Mouse (Mus musculus) lung, adult 2 months (tissue): ENCODE measurements around the gene Lax1.

Experiments used
- CTCF ChIP-seq: fragments of 200-500 bp; IDR thresholded peaks from 2 replicates; pipeline ENCODE4 v1.5.1; 2011; ENCODE audit warnings: mild to moderate bottlenecking, low read length, control low read depth; ENCODE audit not compliant: insufficient read depth
- POLR2A ChIP-seq: fragments of 200-500 bp; IDR thresholded peaks from 2 replicates; pipeline ENCODE4 v1.6.1; 2011; ENCODE audit warnings: low read depth, mild to moderate bottlenecking, control low read depth, low read length, borderline replicate concordance; ENCODE audit errors: extremely low read depth

- TF ChIP-seq CTCF (no peak), POLR2A (no peak)
Observed at GRCm38 (mm10) chr1:133667721-133668120, 22.2 kb downstream of the Lax1 start.
